Mouse (Mus musculus): ENCODE results near the gene Shc2.

The Shc2 gene

GRCm38 (mm10) chr10:79615860-79616259, 21.9 kb downstream of the Shc2 start:
- DNase-seq (ENCODE audit: low spot score in 2 of 2) = no peak

- no peak for DNase-seq (ENCODE audit: low spot score in 2 of 2)
Observed at GRCm38 (mm10) chr10:79614305-79614643, 23.4 kb downstream of the Shc2 start.

- DNase-seq (ENCODE audit: low spot score in 2 of 2) = peak; percentile 64 to 71
Observed at GRCm38 (mm10) chr10:79613578-79614304, 24.0 kb downstream of the Shc2 start, which contains the start of gene C2cd4c. TSS of gene C2cd4c (minus strand) at chr10:79614025.

- no peak for DNase-seq (ENCODE audit: low spot score in 2 of 2)
Observed at GRCm38 (mm10) chr10:79612192-79613135, 25.3 kb downstream of the Shc2 start.

GRCm38 (mm10) chr10:79611296-79611695, 26.4 kb downstream of the Shc2 start:
- DNase-seq (ENCODE audit: low spot score in 2 of 2) = no peak

GRCm38 (mm10) chr10:79609276-79609675, 28.4 kb downstream of the Shc2 start:
- no peak for DNase-seq (ENCODE audit: low spot score in 2 of 2)

GRCm38 (mm10) chr10:79607892-79608291, 29.8 kb downstream of the Shc2 start:
- DNase-seq (ENCODE audit: low spot score in 2 of 2) = no peak

- no peak for DNase-seq (ENCODE audit: low spot score in 2 of 2)
Observed at GRCm38 (mm10) chr10:79606537-79606936, 31.2 kb downstream of the Shc2 start.

GRCm38 (mm10) chr10:79597936-79598230, 39.8 kb downstream of the Shc2 start:
- DNase-seq (ENCODE audit: low spot score in 2 of 2) = peak; percentile 39 to 44

GRCm38 (mm10) chr10:79597051-79597935, 40.4 kb downstream of the Shc2 start:
- DNase-seq (ENCODE audit: low spot score in 2 of 2) = peak; percentile 75 to 82

- no peak for DNase-seq (ENCODE audit: low spot score in 2 of 2)
Observed at GRCm38 (mm10) chr10:79595590-79595929, 42.2 kb downstream of the Shc2 start.

GRCm38 (mm10) chr10:79594872-79595589, 42.7 kb downstream of the Shc2 start:
- peak; percentile 45 to 55 for DNase-seq (ENCODE audit: low spot score in 2 of 2)

- no peak for DNase-seq (ENCODE audit: low spot score in 2 of 2)
Observed at GRCm38 (mm10) chr10:79594111-79594510, 43.6 kb downstream of the Shc2 start.

- no peak for DNase-seq (ENCODE audit: low spot score in 2 of 2)
Observed at GRCm38 (mm10) chr10:79590702-79591101, 47.0 kb downstream of the Shc2 start.

GRCm38 (mm10) chr10:79587752-79588126, 50.0 kb downstream of the Shc2 start:
- no peak for DNase-seq (ENCODE audit: low spot score in 2 of 2)

- DNase-seq (ENCODE audit: low spot score in 2 of 2) = no peak
Observed at GRCm38 (mm10) chr10:79587061-79587751, 50.5 kb downstream of the Shc2 start, which contains the start of gene Theg. TSS of gene Theg (minus strand) at chr10:79587331.

- no peak for DNase-seq (ENCODE audit: low spot score in 2 of 2)
Observed at GRCm38 (mm10) chr10:79586243-79586642, 51.5 kb downstream of the Shc2 start.

GRCm38 (mm10) chr10:79585723-79586122, 52.0 kb downstream of the Shc2 start:
- no peak for DNase-seq (ENCODE audit: low spot score in 2 of 2)

GRCm38 (mm10) chr10:79585136-79585535, 52.6 kb downstream of the Shc2 start:
- no peak for DNase-seq (ENCODE audit: low spot score in 2 of 2)

GRCm38 (mm10) chr10:79584426-79584825, 53.3 kb downstream of the Shc2 start:
- no peak for DNase-seq (ENCODE audit: low spot score in 2 of 2)

GRCm38 (mm10) chr10:79584021-79584420, 53.7 kb downstream of the Shc2 start:
- no peak for DNase-seq (ENCODE audit: low spot score in 2 of 2)
